Mouse (Mus musculus) liver, embryonic 16.5 days (tissue): ENCODE data around the gene Cbr2. TPM values are rescaled to one million over a fixed set of nuclear protein-coding genes. Genes with fewer than 3 reads are reported as not detected.
"Not testable (repeated sequence)": the region's sequence is repeated elsewhere in the genome, so short reads cannot be mapped to it uniquely, and the experiment has no call there.

Source experiments
- ATAC-seq: fragments of 200-750 bp; cut with Nextera tagmentation; 2 replicates; pipeline ENCODE4 v1.8.0; 2017; ENCODE audit warnings: low read depth, mild to moderate bottlenecking, moderate number of reproducible peaks, moderate library complexity
- H3K27ac ChIP-seq: fragments of 300-500 bp; sonication (generic); 2 replicates; pipeline ENCODE4 v1.5.1; 2014; ENCODE audit warnings: mild to moderate bottlenecking, low read length
- H3K27me3 ChIP-seq: fragments of 300-500 bp; sonication (generic); 2 replicates; pipeline ENCODE4 v1.6.1; 2014; ENCODE audit warnings: low read depth, low read length, mixed read lengths; ENCODE audit not compliant: control insufficient read depth, insufficient read depth
- H3K36me3 ChIP-seq: fragments of 300-500 bp; sonication (generic); 2 replicates; pipeline ENCODE4 v1.6.1; 2014; ENCODE audit warnings: mild to moderate bottlenecking; ENCODE audit not compliant: control insufficient read depth, insufficient read depth
- H3K4me1 ChIP-seq: fragments of 300-500 bp; sonication (generic); 2 replicates; pipeline ENCODE4 v1.6.1; 2014; ENCODE audit warnings: low read depth, low read length, mixed read lengths; ENCODE audit not compliant: control insufficient read depth
- H3K4me2 ChIP-seq: fragments of 300-500 bp; sonication (generic); 2 replicates; pipeline ENCODE4 v1.6.1; 2014; ENCODE audit warnings: low read depth, low read length, mixed read lengths
- H3K4me3 ChIP-seq: fragments of 300-500 bp; sonication (generic); 2 replicates; pipeline ENCODE4 v1.5.1; 2014; ENCODE audit warnings: low read depth, mild to moderate bottlenecking, low read length
- H3K9ac ChIP-seq: fragments of 300-500 bp; sonication (generic); 2 replicates; pipeline ENCODE4 v1.6.1; 2014; ENCODE audit warnings: low read depth, low read length
- H3K9me3 ChIP-seq: fragments of 300-500 bp; sonication (generic); replicated peaks from 2 replicates; pipeline ENCODE4 v1.6.1; 2016; ENCODE audit warnings: low read length; ENCODE audit not compliant: control insufficient read depth
- WGBS: fragments of 180-500 bp; shearing (Covaris S2); extraction: QIAGEN DNeasy Blood & Tissue Kit; methylation state at CpG from one replicate; pipeline ENCODE4 v1.1.7; 2014; ENCODE audit not compliant: insufficient replicate concordance; 5-methylcytosine and 5-hydroxymethylcytosine counted together
- polyA plus RNA-seq: library from polyadenylated mRNA; unstranded; fragments of >200 nt; fragmentation: Nextera tagmentation; extraction: Ambion mirVana; gene quantifications from 2 replicates; pipeline ENCODE4 v1.2.1, GENCODE M21; 2015

Cbr2 gene
- 0.31 TPM in 1 of 2 replicates, not detected in the other for polyA plus RNA-seq

DNA sequence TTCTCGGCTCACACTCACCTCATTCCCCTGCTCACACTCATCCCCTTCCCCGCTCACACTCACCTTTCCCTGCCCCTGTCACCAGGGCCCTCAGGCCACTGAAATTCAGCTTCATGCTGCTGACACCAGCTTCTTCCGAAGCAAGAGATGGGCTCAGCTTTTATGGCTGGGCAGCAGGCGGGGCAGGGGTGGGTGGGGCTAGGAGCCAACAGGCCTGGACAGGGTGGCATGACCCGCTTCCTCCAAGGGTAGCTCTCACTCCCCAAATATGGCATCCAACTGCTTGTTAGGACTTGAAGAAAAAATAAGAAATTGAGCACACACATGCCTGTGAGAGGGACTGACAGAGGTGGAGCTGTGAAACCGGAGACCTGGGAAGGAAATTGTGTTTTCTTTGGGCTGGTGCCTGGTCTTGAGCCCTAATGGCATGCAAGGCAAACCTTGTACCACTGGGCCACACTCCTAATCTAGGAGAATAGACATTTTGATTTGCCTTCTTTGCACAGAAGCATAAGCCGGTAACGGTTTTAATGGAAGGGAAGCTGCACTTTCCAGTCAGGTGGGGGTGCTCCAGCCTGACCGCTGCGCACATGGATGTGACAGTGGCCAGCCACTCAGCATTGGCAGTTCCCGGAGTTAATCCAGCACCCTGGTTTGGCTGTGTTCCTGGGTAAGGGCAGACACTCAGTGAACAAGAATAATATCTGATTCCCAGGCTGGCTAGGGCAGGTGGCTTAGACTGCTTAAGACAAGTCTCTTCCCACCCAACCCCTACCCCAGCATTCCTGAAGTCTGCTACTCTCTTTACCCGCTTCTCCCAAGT, at the start of gene Cbr2:
Gene Cbr2, minus strand, starts transcription at position 257 of the 823 bp plus-strand sequence.
- H3K27ac ChIP-seq: no peak within 1 kb of the TSS
- H3K4me3 ChIP-seq: no peak within 1 kb of the TSS
- H3K9ac ChIP-seq: no peak within 1 kb of the TSS
- 66% methylated on average over 12 of the region's 12 CpGs for WGBS
- H3K36me3 ChIP-seq: no peaks in the 10 kb centered on the region
- H3K4me2 ChIP-seq: no peak within 1 kb of the TSS
- no peaks in the 10 kb centered on the region for H3K9me3 ChIP-seq
- H3K27me3 ChIP-seq: no peaks in the 10 kb centered on the region; the same call in 1 of the 2 replicates
- no peak for ATAC-seq
- peaks cover 6% of the 10 kb centered on the region for H3K4me1 ChIP-seq

DNA sequence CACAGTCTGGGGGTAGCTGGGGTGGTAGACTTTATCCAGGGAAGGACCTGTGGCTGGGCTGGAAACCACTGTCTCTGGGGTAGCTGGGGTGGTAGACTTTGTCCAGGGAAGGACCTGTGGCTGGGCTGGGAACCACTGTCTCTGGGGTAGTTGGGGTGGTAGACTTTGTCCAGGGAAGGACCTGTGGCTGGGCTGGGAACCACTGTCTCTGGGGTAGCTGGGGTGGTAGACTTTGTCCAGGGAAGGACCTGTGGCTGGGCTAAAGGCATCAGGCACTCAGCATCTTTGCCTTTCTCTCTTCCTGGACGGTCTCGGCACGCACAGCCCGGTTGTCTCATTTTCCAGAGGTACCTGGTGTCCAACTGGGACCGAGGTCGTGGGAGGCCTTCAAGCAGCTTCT, 49.4 kb upstream of the Cbr2 start:
- peaks cover 19% of the 10 kb centered on the region for H3K4me1 ChIP-seq
- H3K27ac ChIP-seq, H3K9ac ChIP-seq, H3K4me3 ChIP-seq, ATAC-seq, H3K4me2 ChIP-seq, H3K9me3 ChIP-seq, H3K36me3 ChIP-seq, H3K27me3 ChIP-seq: not testable (repeated sequence)
- 88% methylated on average over 6 of the region's 6 CpGs for WGBS

DNA sequence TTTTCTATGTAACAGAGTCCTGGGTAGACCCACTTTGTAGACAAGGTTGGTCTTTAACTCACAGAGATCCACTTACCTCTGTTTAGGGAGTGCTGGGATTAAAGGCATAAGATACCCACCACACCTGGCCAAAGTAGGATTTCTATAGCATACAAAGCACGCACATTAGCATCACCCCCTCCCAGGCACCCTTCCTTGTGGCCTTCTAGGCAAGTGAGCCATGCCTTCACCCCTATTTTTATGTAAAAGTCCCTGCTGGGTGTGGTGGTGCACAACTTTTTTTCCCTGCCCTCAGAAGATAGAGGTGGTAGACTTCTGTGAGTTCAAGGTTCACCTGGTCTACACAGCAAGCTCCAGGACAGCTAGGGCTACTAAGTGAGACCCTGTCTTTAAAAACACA, 48.0 kb upstream of the Cbr2 start:
- no peak overlapping the region for H3K27ac ChIP-seq
- H3K27me3 ChIP-seq: no peaks in the 10 kb centered on the region
- peaks cover 10% of the 10 kb centered on the region for H3K4me1 ChIP-seq
- no peaks in the 10 kb centered on the region for H3K36me3 ChIP-seq
- no peaks in the 10 kb centered on the region for H3K9me3 ChIP-seq
- no peak for ATAC-seq
- 78% methylated on average over 1 of the region's 1 CpGs for WGBS
- no peak overlapping the region for H3K4me3 ChIP-seq
- H3K9ac ChIP-seq: no peak overlapping the region
- no peak overlapping the region for H3K4me2 ChIP-seq

DNA sequence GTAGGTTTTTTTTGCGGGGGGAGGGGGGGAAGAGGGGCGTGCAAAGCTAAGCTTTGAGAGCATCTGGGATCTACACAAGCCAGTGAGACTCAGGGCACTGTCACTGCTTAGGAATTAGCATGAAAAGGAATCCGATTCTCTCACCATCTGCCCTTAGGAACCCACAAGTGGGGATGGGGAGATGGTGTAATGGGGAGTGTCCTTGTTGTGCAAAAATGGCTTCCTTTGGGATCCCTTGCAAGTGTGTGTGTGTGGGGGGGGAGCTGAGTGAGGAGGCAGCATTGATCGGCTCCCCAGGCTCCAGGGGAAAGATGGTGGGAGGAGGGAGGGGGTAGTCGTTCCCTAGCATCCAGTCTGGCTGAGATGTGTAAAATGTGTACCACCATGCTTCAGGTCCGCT, 45.2 kb upstream of the Cbr2 start:
- H3K27ac ChIP-seq: no peak overlapping the region
- no peak overlapping the region for H3K4me2 ChIP-seq
- no peaks in the 10 kb centered on the region for H3K9me3 ChIP-seq
- no peaks in the 10 kb centered on the region for H3K27me3 ChIP-seq
- WGBS: 40% methylated on average over 6 of the region's 6 CpGs
- H3K4me1 ChIP-seq: no peaks in the 10 kb centered on the region
- ATAC-seq: no peak
- no peak overlapping the region for H3K4me3 ChIP-seq
- H3K36me3 ChIP-seq: no peaks in the 10 kb centered on the region
- no peak overlapping the region for H3K9ac ChIP-seq

DNA sequence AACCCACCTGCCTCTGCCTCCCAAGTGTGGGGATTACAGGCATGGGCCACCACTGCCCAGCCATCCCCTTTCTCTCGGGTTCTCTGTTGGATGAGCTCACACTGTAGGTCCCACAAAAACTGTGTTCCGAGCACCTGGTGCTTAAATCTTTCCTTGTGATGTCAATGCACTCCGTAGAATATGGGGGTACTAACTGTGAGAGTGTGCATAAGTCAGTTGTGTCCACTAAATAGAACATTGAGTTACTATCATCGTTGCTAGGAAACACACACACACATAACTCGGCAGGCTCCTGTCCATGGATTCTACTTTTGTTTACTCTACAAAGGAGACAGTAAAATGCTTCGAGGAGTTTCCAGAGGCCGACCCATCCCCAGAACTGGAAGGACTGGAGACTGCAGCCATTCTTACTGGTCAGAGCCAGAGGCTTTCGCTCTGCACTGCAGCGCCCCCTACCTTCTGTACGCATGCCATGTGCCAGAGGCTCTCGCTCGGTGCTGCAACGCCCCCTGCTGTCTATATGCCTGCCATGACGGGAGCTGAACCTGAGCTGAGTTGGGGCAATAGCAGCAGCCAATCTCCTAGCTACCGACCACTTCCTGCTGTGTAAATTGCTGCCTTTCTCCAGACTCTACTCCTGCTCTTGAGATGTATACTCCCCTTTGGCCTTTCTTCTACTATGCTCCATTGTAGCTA, 44.0 kb upstream of the Cbr2 start:
- ATAC-seq: peak; percentile 79
- Histone ChIP-seq H3K27ac (no peak overlapping the region), H3K4me2 (no peak overlapping the region), H3K27me3 (no peaks in the 10 kb centered on the region), H3K4me3 (no peak overlapping the region), H3K9me3 (no peaks in the 10 kb centered on the region), H3K9ac (no peak overlapping the region), H3K36me3 (no peaks in the 10 kb centered on the region), H3K4me1 (no peaks in the 10 kb centered on the region)
- 20% methylated on average over 15 of the region's 15 CpGs for WGBS

DNA sequence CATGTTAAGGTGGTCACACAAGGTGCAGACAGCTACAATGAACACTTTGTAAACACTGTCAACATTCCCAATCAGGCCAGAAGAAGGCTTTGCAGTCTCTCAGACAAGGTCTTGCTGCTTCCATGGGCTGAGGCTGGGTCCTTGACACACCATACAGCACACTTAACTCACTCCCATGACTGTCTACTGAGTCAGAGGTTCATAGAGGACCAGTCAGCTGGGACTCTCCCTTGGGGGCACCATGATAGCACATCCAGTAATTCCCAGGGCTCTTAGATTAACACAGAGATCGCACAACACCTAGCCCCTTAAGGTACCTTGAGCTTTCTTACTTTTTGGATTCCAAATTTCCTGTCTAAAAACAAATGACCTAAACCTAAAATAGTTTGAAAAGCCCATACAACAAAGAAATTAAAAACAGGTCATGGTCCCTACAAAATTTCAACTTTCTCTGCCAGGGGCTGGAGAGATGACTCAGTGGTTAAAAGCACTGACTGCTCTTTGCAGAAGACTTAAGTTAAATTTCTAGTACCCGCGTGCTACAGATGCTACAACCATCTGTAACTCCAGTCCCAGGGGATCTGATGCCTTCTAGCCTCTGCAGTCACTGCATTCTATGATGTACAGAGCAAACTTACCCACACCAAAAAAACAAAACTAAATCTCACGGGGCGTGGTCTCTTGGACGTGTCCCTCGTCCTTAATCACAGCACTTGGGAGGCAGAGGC, 41.7 kb upstream of the Cbr2 start:
- Histone ChIP-seq H3K9ac (no peak overlapping the region), H3K27ac (no peak overlapping the region), H3K27me3 (no peaks in the 10 kb centered on the region), H3K4me1 (no peaks in the 10 kb centered on the region), H3K36me3 (no peaks in the 10 kb centered on the region), H3K4me3 (no peak overlapping the region), H3K4me2 (no peak overlapping the region), H3K9me3 (no peaks in the 10 kb centered on the region)
- WGBS: 69% methylated on average over 7 of the region's 7 CpGs
- no peak for ATAC-seq

DNA sequence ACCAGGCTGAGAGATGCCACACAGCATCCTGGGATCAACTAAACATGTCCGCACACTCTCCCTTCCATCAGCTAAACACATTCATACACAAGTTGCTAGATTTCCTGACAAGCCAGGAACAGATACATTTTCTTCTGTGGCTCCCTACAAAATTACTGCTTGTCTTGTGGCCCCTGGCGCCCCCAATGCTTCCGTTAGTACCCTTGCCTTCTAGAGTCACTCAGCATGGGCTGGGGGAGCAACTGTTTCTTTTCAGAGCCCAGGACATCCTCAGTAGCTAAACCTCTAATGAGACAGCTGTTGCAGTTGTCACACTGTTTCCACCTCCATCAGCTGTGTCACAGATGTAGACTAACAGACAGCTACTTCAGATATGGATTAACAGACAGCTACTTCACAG, 40.8 kb upstream of the Cbr2 start:
- Histone ChIP-seq H3K4me1 (0 out of 2 replicates have a peak, but pooled peaks cover 2% of the 10 kb centered on the region), H3K27me3 (no peaks in the 10 kb centered on the region), H3K9ac (no peak overlapping the region), H3K36me3 (no peaks in the 10 kb centered on the region), H3K9me3 (no peaks in the 10 kb centered on the region), H3K4me2 (no peak overlapping the region), H3K4me3 (no peak overlapping the region), H3K27ac (no peak overlapping the region)
- no peak for ATAC-seq
- WGBS: 65% methylated on average over 3 of the region's 3 CpGs

DNA sequence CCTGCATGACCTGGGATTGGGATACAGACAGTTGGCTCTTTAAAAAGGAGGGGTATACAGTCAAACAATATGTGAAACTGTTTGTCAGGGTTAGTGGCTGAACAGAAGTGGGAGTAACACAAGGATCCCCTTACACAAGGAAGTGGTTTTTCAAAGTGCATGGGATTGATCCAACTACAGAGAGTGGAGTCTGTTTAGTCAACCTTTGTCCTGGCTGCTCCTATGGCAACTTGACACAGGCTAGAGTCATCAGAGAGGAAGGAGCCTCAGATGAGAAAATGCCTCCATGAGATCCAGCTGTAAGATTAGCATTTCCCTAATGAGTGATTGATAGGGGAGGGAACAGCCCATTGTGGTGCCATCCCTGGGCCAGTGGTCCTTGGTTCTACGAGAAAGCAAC, 36.3 kb upstream of the Cbr2 start:
- no peak for ATAC-seq
- 53% methylated on average over 1 of the region's 1 CpGs for WGBS
- Histone ChIP-seq H3K4me3 (no peak overlapping the region), H3K27ac (no peak overlapping the region), H3K36me3 (no peaks in the 10 kb centered on the region), H3K9ac (no peak overlapping the region), H3K4me1 (0 out of 2 replicates have a peak, but pooled peaks cover 2% of the 10 kb centered on the region), H3K9me3 (no peaks in the 10 kb centered on the region), H3K27me3 (no peaks in the 10 kb centered on the region), H3K4me2 (no peak overlapping the region)
